Mouse (Mus musculus) forebrain, postnatal 0 days (tissue): ENCODE results near the gene Rnf224. TPM values are rescaled to one million over a fixed set of nuclear protein-coding genes. Genes with fewer than 3 reads are reported as not detected.

Experiments used
- ATAC-seq: fragments of 200-750 bp; cut with Nextera tagmentation; 2 replicates; pipeline ENCODE4 v1.8.0; 2017; ENCODE audit warnings: mild to moderate bottlenecking, moderate library complexity
- DNase-seq: peaks from one replicate; pipeline ENCODE4 v3.0.0-alpha.2; 2015
- H3K27ac ChIP-seq: fragments of 300-500 bp; sonication (generic); 2 replicates; pipeline ENCODE4 v1.5.1; 2014; ENCODE audit warnings: low read depth, mild to moderate bottlenecking, antibody characterized with exemption, low read length, moderate library complexity, mixed read lengths
- H3K27me3 ChIP-seq: fragments of 300-500 bp; sonication (generic); 2 replicates; pipeline ENCODE4 v1.6.1; 2014; ENCODE audit warnings: mild to moderate bottlenecking, low read length, mixed read lengths; ENCODE audit not compliant: insufficient read depth
- H3K36me3 ChIP-seq: fragments of 300-500 bp; sonication (generic); 2 replicates; pipeline ENCODE4 v1.6.1; 2014; ENCODE audit warnings: mild to moderate bottlenecking, moderate library complexity; ENCODE audit not compliant: insufficient read depth
- H3K4me1 ChIP-seq: fragments of 300-500 bp; sonication (generic); 2 replicates; pipeline ENCODE4 v1.6.1; 2014; ENCODE audit warnings: antibody characterized with exemption; ENCODE audit not compliant: insufficient read depth
- H3K4me2 ChIP-seq: fragments of 300-500 bp; sonication (generic); 2 replicates; pipeline ENCODE4 v1.6.1; 2014; ENCODE audit warnings: low read depth, mild to moderate bottlenecking, moderate library complexity
- H3K4me3 ChIP-seq: fragments of 300-500 bp; sonication (generic); 2 replicates; pipeline ENCODE4 v1.5.1; 2014; ENCODE audit warnings: low read depth, low read length, mixed read lengths
- H3K9ac ChIP-seq: fragments of 300-500 bp; sonication (generic); 2 replicates; pipeline ENCODE4 v1.6.1; 2014; ENCODE audit warnings: mild to moderate bottlenecking
- H3K9me3 ChIP-seq: fragments of 300-500 bp; sonication (generic); 2 replicates; pipeline ENCODE4 v1.6.1; 2016; ENCODE audit warnings: low read length
- CTCF ChIP-seq: sonication (generic); IDR thresholded peaks from 2 replicates; pipeline ENCODE4 v1.5.1; 2016; ENCODE audit warnings: antibody characterized with exemption, control low read depth, low read depth
- WGBS: fragments of 180-500 bp; shearing (Covaris S2); extraction: QIAGEN DNeasy Blood & Tissue Kit; methylation state at CpG from one replicate; pipeline ENCODE4 v1.1.7; 2014; 5-methylcytosine and 5-hydroxymethylcytosine counted together
- polyA plus RNA-seq: library from polyadenylated mRNA; unstranded; fragments of >200 nt; fragmentation: Nextera tagmentation; extraction: Ambion mirVana; gene quantifications from 2 replicates; pipeline ENCODE4 v1.2.1, GENCODE M21; 2015
- total RNA-seq: library from RNA; depleted of rRNA; stranded (reverse); fragments of >200 nt; gene quantifications from 2 replicates; pipeline ENCODE4 v1.2.3, GENCODE M21; 2014

The Rnf224 gene
- total and polyA plus RNA-seq, 2 experiments from 2014 or later = not detected

DNA sequence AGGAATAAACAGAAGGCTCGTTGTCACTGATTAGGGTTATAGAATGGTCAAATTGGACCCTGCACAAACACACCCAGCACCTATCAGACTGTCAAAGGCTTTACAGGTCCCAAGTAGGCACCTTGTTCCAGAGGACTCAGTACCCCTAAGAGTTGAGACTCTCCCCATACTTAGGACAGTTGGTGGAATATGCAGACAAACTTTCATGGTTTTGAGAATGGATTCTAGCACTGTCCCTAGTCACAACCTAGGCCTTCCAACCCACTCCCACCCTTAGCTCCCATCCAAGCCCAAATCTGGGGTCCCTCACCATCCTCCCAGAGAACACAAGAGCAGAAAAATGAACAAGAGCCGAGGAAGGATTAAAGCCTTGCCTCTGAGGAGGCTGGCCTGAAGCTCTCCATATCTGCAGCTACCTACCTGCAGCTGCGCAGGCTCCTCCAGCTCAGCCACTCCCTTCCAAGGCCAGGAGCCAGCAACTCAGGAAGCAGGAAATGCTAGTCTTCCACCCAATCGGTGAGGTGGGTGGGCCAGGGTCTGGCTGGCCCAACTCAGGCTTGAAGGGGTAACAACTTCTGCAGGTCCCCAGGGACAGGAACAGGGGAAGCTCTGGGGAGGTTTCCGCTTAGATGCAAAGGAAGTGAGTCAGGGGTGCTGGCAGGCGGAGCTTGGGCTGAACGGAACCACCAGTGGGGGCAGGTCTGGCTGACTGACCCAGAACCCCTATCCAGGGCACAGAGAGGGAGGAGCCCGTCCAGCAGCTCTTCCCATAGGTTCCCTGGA lies 40.2 kb downstream of the Rnf224 start, which contains the start of gene Tor4a:
Tor4a (minus strand) TSS at position 715 of the 783 bp plus-strand sequence.
- no peaks in the 10 kb centered on the region for H3K9me3 ChIP-seq
- H3K9ac ChIP-seq = no peak within 1 kb of the TSS
- H3K27me3 ChIP-seq = peaks cover 6% of the 10 kb centered on the region; the same call in 1 of the 2 replicates
- no peak within 1 kb of the TSS for H3K4me2 ChIP-seq
- no peak for DNase-seq
- no peaks in the 10 kb centered on the region for H3K4me1 ChIP-seq
- TF ChIP-seq CTCF = no peak
- H3K27ac ChIP-seq = no peak within 1 kb of the TSS
- no peak for ATAC-seq
- H3K4me3 ChIP-seq = no peak within 1 kb of the TSS
- peaks cover 35% of the 10 kb centered on the region for H3K36me3 ChIP-seq
- WGBS = 21% methylated on average over 8 of the region's 8 CpGs

GRCm38 (mm10) chr2:25195211-25196156 lies 41.1 kb downstream of the Rnf224 start:
- no peak overlapping the region for H3K9ac ChIP-seq
- no peak overlapping the region for H3K27ac ChIP-seq
- no peak for TF ChIP-seq CTCF
- no peak overlapping the region for H3K4me2 ChIP-seq
- peaks cover 6% of the 10 kb centered on the region; the same call in 1 of the 2 replicates for H3K27me3 ChIP-seq
- WGBS = 28% methylated on average over 55 of the region's 55 CpGs
- ATAC-seq (no peak), DNase-seq (no peak)
- no peak overlapping the region for H3K4me3 ChIP-seq
- no peaks in the 10 kb centered on the region for H3K4me1 ChIP-seq
- H3K9me3 ChIP-seq = no peaks in the 10 kb centered on the region
- peaks cover 27% of the 10 kb centered on the region for H3K36me3 ChIP-seq

GRCm38 (mm10) chr2:25194486-25195171 lies 42.0 kb downstream of the Rnf224 start:
- H3K27me3 ChIP-seq = peaks cover 6% of the 10 kb centered on the region; the same call in 1 of the 2 replicates
- WGBS = 84% methylated on average over 17 of the region's 17 CpGs
- H3K4me1 ChIP-seq = no peaks in the 10 kb centered on the region
- ATAC-seq (no peak), DNase-seq (no peak)
- H3K4me3 ChIP-seq = no peak overlapping the region
- peaks cover 18% of the 10 kb centered on the region for H3K36me3 ChIP-seq
- H3K27ac ChIP-seq = no peak overlapping the region
- H3K4me2 ChIP-seq = no peak overlapping the region
- H3K9me3 ChIP-seq = no peaks in the 10 kb centered on the region
- no peak for TF ChIP-seq CTCF
- H3K9ac ChIP-seq = no peak overlapping the region

DNA sequence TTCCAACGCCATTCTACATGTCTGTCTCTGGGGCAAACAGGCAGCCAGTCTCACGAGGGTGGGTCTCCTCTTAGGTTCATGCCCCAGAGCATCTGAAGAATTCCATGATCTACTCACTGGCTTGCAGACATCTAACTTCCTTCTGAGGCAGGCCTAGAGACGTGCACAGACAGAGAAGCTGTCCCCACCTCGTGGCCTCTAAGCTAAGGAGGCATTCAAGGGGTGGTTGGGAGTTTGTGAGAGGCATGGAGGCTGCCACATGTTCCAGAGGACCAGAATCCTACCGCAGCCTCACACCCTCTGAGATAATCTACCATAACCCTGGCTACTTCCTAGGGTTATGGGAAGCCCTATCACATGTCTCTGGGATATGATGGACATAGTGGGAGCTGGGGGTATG lies 42.6 kb downstream of the Rnf224 start:
- H3K4me3 ChIP-seq = no peak overlapping the region
- H3K36me3 ChIP-seq = peaks cover 12% of the 10 kb centered on the region
- TF ChIP-seq CTCF = no peak
- DNase-seq (no peak), ATAC-seq (no peak)
- H3K27me3 ChIP-seq = peaks cover 6% of the 10 kb centered on the region; the same call in 1 of the 2 replicates
- H3K4me2 ChIP-seq = no peak overlapping the region
- H3K9ac ChIP-seq = no peak overlapping the region
- no peak overlapping the region for H3K27ac ChIP-seq
- H3K4me1 ChIP-seq = no peaks in the 10 kb centered on the region
- no peaks in the 10 kb centered on the region for H3K9me3 ChIP-seq
- 77% methylated on average over 5 of the region's 5 CpGs for WGBS

GRCm38 (mm10) chr2:25193330-25193770 lies 43.2 kb downstream of the Rnf224 start:
- peak; percentile 87 for DNase-seq
- peak; percentile 87 for ATAC-seq
- no peaks in the 10 kb centered on the region for H3K9me3 ChIP-seq
- H3K36me3 ChIP-seq = peaks cover 6% of the 10 kb centered on the region
- no peak overlapping the region for H3K27ac ChIP-seq
- H3K27me3 ChIP-seq = peaks cover 6% of the 10 kb centered on the region; the same call in 1 of the 2 replicates
- H3K4me2 ChIP-seq = no peak overlapping the region
- TF ChIP-seq CTCF = peak; percentile 97
- no peaks in the 10 kb centered on the region for H3K4me1 ChIP-seq
- no peak overlapping the region for H3K9ac ChIP-seq
- no peak overlapping the region for H3K4me3 ChIP-seq
- WGBS = 2% methylated on average over 6 of the region's 6 CpGs

GRCm38 (mm10) chr2:25187841-25188240 lies 48.7 kb downstream of the Rnf224 start:
- no peak overlapping the region for H3K4me2 ChIP-seq
- H3K4me1 ChIP-seq = 0 out of 2 replicates have a peak, but pooled peaks cover 6% of the 10 kb centered on the region
- H3K9ac ChIP-seq = no peak overlapping the region
- H3K36me3 ChIP-seq = no peaks in the 10 kb centered on the region
- 85% methylated on average over 6 of the region's 6 CpGs for WGBS
- no peaks in the 10 kb centered on the region for H3K9me3 ChIP-seq
- H3K4me3 ChIP-seq = no peak overlapping the region
- H3K27me3 ChIP-seq = no peaks in the 10 kb centered on the region
- no peak for TF ChIP-seq CTCF
- no peak overlapping the region for H3K27ac ChIP-seq
- no peak for DNase-seq
- no peak for ATAC-seq
